Mouse (Mus musculus): ENCODE measurements around the gene Il4i1. TPM values are rescaled to one million over a fixed set of nuclear protein-coding genes. Genes with fewer than 3 reads are reported as not detected.
A peak's percentile ranks its signal among the peaks of the same experiment; 100 is the strongest.

Gene Il4i1
- polyA plus RNA-seq, 1 experiment from 2014 or later = 1.1 TPM

GRCm38 (mm10) chr7:44860576-44861428 is 44.6 kb downstream of the Il4i1 start:
- Histone ChIP-seq H3K36me3 (ENCODE audit: control insufficient read depth, insufficient read depth, low read length) (peaks cover 34% of the 10 kb centered on the region; the same call in 1 of the 2 replicates), H3K4me3 (ENCODE audit: low read depth, low read length) (no peak overlapping the region)

GRCm38 (mm10) chr7:44861429-44861816 is 45.2 kb downstream of the Il4i1 start:
- WGBS = 83% methylated on average over 14 of the region's 14 CpGs
- Histone ChIP-seq H3K9ac (ENCODE audit: low read length) (no peak overlapping the region), H3K4me3 (ENCODE audit: low read depth, low read length) (no peak overlapping the region), H3K9me3 (ENCODE audit: control insufficient read depth, low read length) (no peaks in the 10 kb centered on the region), H3K36me3 (ENCODE audit: control insufficient read depth, insufficient read depth, low read length) (peaks cover 35% of the 10 kb centered on the region; the same call in 1 of the 2 replicates), H3K27me3 (ENCODE audit: control insufficient read depth, insufficient read depth, low read length) (no peaks in the 10 kb centered on the region), H3K4me2 (ENCODE audit: low read depth, severe bottlenecking) (no peak overlapping the region), H3K27ac (replicated peaks; ENCODE audit: low read depth, low read length) (no peak overlapping the region), H3K4me1 (ENCODE audit: control insufficient read depth, insufficient read depth, low read length) (peaks cover 11% of the 10 kb centered on the region)
- no peak for DNase-seq (ENCODE audit: low spot score)
- ATAC-seq (ENCODE audit: insufficient number of reproducible peaks, low FRiP score, low TSS enrichment, low read depth) = no peak

More at GRCm38 (mm10) chr7:44860576-44861428, 44.6 kb downstream of the Il4i1 start:
- Histone ChIP-seq H3K27me3 (ENCODE audit: control insufficient read depth, insufficient read depth, low read length) (no peaks in the 10 kb centered on the region), H3K4me1 (ENCODE audit: control insufficient read depth, insufficient read depth, low read length) (peaks cover 6% of the 10 kb centered on the region; the same call in 1 of the 2 replicates), H3K9ac (ENCODE audit: low read length) (no peak overlapping the region), H3K9me3 (ENCODE audit: control insufficient read depth, low read length) (no peaks in the 10 kb centered on the region), H3K4me2 (ENCODE audit: low read depth, severe bottlenecking) (0 out of 2 replicates have a peak overlapping the region, but pooled peaks have one; percentile 7), H3K27ac (replicated peaks; ENCODE audit: low read depth, low read length) (no peak overlapping the region)
- peak; percentile 85 for DNase-seq (ENCODE audit: low spot score)
- no peak for ATAC-seq (ENCODE audit: insufficient number of reproducible peaks, low FRiP score, low TSS enrichment, low read depth)
- 65% methylated on average over 22 of the region's 22 CpGs for WGBS

GRCm38 (mm10) chr7:44862434-44862833 is 46.2 kb downstream of the Il4i1 start:
- Histone ChIP-seq H3K4me3 (ENCODE audit: low read depth, low read length) (no peak overlapping the region), H3K4me1 (ENCODE audit: control insufficient read depth, insufficient read depth, low read length) (peaks cover 20% of the 10 kb centered on the region), H3K9ac (ENCODE audit: low read length) (no peak overlapping the region), H3K4me2 (ENCODE audit: low read depth, severe bottlenecking) (no peak overlapping the region), H3K27me3 (ENCODE audit: control insufficient read depth, insufficient read depth, low read length) (no peaks in the 10 kb centered on the region), H3K9me3 (ENCODE audit: control insufficient read depth, low read length) (no peaks in the 10 kb centered on the region), H3K27ac (replicated peaks; ENCODE audit: low read depth, low read length) (no peak overlapping the region), H3K36me3 (ENCODE audit: control insufficient read depth, insufficient read depth, low read length) (peaks cover 36% of the 10 kb centered on the region; the same call in 1 of the 2 replicates)
- no peak for ATAC-seq (ENCODE audit: insufficient number of reproducible peaks, low FRiP score, low TSS enrichment, low read depth)
- WGBS = 88% methylated on average over 8 of the region's 8 CpGs
- DNase-seq (ENCODE audit: low spot score) = no peak

GRCm38 (mm10) chr7:44863210-44863609 is 47.0 kb downstream of the Il4i1 start:
- H3K9ac ChIP-seq (ENCODE audit: low read length) = no peak overlapping the region
- H3K36me3 ChIP-seq (ENCODE audit: control insufficient read depth, insufficient read depth, low read length) = peaks cover 36% of the 10 kb centered on the region; the same call in 1 of the 2 replicates
- H3K4me3 ChIP-seq (ENCODE audit: low read depth, low read length) = no peak overlapping the region
- no peak overlapping the region for H3K4me2 ChIP-seq (ENCODE audit: low read depth, severe bottlenecking)
- no peak overlapping the region for H3K27ac ChIP-seq (replicated peaks; ENCODE audit: low read depth, low read length)
- DNase-seq (ENCODE audit: low spot score) = no peak
- H3K4me1 ChIP-seq (ENCODE audit: control insufficient read depth, insufficient read depth, low read length) = peaks cover 25% of the 10 kb centered on the region
- H3K9me3 ChIP-seq (ENCODE audit: control insufficient read depth, low read length) = no peaks in the 10 kb centered on the region
- WGBS = 94% methylated on average over 14 of the region's 14 CpGs
- no peaks in the 10 kb centered on the region for H3K27me3 ChIP-seq (ENCODE audit: control insufficient read depth, insufficient read depth, low read length)
- ATAC-seq (ENCODE audit: insufficient number of reproducible peaks, low FRiP score, low TSS enrichment, low read depth) = no peak

- no peak overlapping the region for H3K9ac ChIP-seq (ENCODE audit: low read length)
- no peak overlapping the region for H3K4me3 ChIP-seq (ENCODE audit: low read depth, low read length)
- peaks cover 36% of the 10 kb centered on the region; the same call in 1 of the 2 replicates for H3K36me3 ChIP-seq (ENCODE audit: control insufficient read depth, insufficient read depth, low read length)
- H3K27ac ChIP-seq (replicated peaks; ENCODE audit: low read depth, low read length) = no peak overlapping the region
- peaks cover 28% of the 10 kb centered on the region for H3K4me1 ChIP-seq (ENCODE audit: control insufficient read depth, insufficient read depth, low read length)
- ATAC-seq (ENCODE audit: insufficient number of reproducible peaks, low FRiP score, low TSS enrichment, low read depth) = no peak
- H3K27me3 ChIP-seq (ENCODE audit: control insufficient read depth, insufficient read depth, low read length) = no peaks in the 10 kb centered on the region
- H3K4me2 ChIP-seq (ENCODE audit: low read depth, severe bottlenecking) = no peak overlapping the region
- no peak for DNase-seq (ENCODE audit: low spot score)
- WGBS = 88% methylated on average over 11 of the region's 11 CpGs
- H3K9me3 ChIP-seq (ENCODE audit: control insufficient read depth, low read length) = no peaks in the 10 kb centered on the region
Observed at GRCm38 (mm10) chr7:44863982-44864494, 47.9 kb downstream of the Il4i1 start.

- H3K9ac ChIP-seq (ENCODE audit: low read length) = no peak overlapping the region
- H3K4me1 ChIP-seq (ENCODE audit: control insufficient read depth, insufficient read depth, low read length) = peaks cover 28% of the 10 kb centered on the region
- no peak overlapping the region for H3K4me2 ChIP-seq (ENCODE audit: low read depth, severe bottlenecking)
- no peaks in the 10 kb centered on the region for H3K9me3 ChIP-seq (ENCODE audit: control insufficient read depth, low read length)
- 82% methylated on average over 24 of the region's 24 CpGs for WGBS
- H3K27me3 ChIP-seq (ENCODE audit: control insufficient read depth, insufficient read depth, low read length) = no peaks in the 10 kb centered on the region
- no peak for DNase-seq (ENCODE audit: low spot score)
- ATAC-seq (ENCODE audit: insufficient number of reproducible peaks, low FRiP score, low TSS enrichment, low read depth) = no peak
- no peak overlapping the region for H3K27ac ChIP-seq (replicated peaks; ENCODE audit: low read depth, low read length)
- peaks cover 36% of the 10 kb centered on the region; the same call in 1 of the 2 replicates for H3K36me3 ChIP-seq (ENCODE audit: control insufficient read depth, insufficient read depth, low read length)
- no peak overlapping the region for H3K4me3 ChIP-seq (ENCODE audit: low read depth, low read length)
Observed at GRCm38 (mm10) chr7:44864595-44865542, 48.7 kb downstream of the Il4i1 start.

- Histone ChIP-seq H3K27ac (replicated peaks; ENCODE audit: low read depth, low read length) (no peak overlapping the region), H3K9ac (ENCODE audit: low read length) (no peak overlapping the region), H3K4me2 (ENCODE audit: low read depth, severe bottlenecking) (peak overlapping the region; percentile 10; the same call in 1 of the 2 replicates), H3K4me1 (ENCODE audit: control insufficient read depth, insufficient read depth, low read length) (peaks cover 24% of the 10 kb centered on the region), H3K4me3 (ENCODE audit: low read depth, low read length) (no peak overlapping the region), H3K9me3 (ENCODE audit: control insufficient read depth, low read length) (no peaks in the 10 kb centered on the region), H3K36me3 (ENCODE audit: control insufficient read depth, insufficient read depth, low read length) (peaks cover 34% of the 10 kb centered on the region; the same call in 1 of the 2 replicates), H3K27me3 (ENCODE audit: control insufficient read depth, insufficient read depth, low read length) (no peaks in the 10 kb centered on the region)
- WGBS = 75% methylated on average over 15 of the region's 15 CpGs
- ATAC-seq (ENCODE audit: insufficient number of reproducible peaks, low FRiP score, low TSS enrichment, low read depth) (no peak), DNase-seq (ENCODE audit: low spot score) (no peak)
Observed at GRCm38 (mm10) chr7:44866276-44867009, 50.3 kb downstream of the Il4i1 start.
